Mouse (Mus musculus) myocyte (in vitro differentiated cells): ENCODE data around the gene Iqschfp.

ENCODE experiments used
- CEBPB ChIP-seq: IDR thresholded peaks from 2 replicates; pipeline ENCODE4 v1.6.1; 2011; ENCODE audit warnings: mild to moderate bottlenecking, moderate library complexity; ENCODE audit not compliant: poor library complexity, insufficient read depth, severe bottlenecking
- MAX ChIP-seq: IDR thresholded peaks from one replicate; pipeline ENCODE4 v1.6.1; 2011; ENCODE audit warnings: low read depth, mild to moderate bottlenecking, control low read depth
- MYOD1 ChIP-seq, 3 experiments: IDR thresholded peaks; one replicate each; pipeline ENCODE4 v1.6.1; 2011; ENCODE audit warnings: control low read depth in 2 of 3, low read depth in 2 of 3, mild to moderate bottlenecking in 2 of 3, moderate library complexity in 1 of 3; ENCODE audit not compliant: insufficient read length in 2 of 3, control insufficient read depth in 1 of 3
- MYOG ChIP-seq, 3 experiments: IDR thresholded peaks; one replicate each; pipeline ENCODE4 v1.6.1; 2011; ENCODE audit warnings: control low read depth in 2 of 3, low read depth in 2 of 3, mild to moderate bottlenecking in 2 of 3; ENCODE audit not compliant: insufficient read length in 2 of 3, control insufficient read depth in 1 of 3, insufficient read depth in 1 of 3
- POLR2A ChIP-seq: IDR thresholded peaks from one replicate; pipeline ENCODE4 v1.6.1; 2011; ENCODE audit warnings: low read depth, mild to moderate bottlenecking, control low read depth, moderate library complexity; ENCODE audit not compliant: insufficient read length
- POLR2AphosphoS2 ChIP-seq: IDR thresholded peaks from one replicate; pipeline ENCODE4 v1.6.1; 2011; ENCODE audit warnings: low read depth, control low read depth; ENCODE audit not compliant: insufficient read length
- TCF12 ChIP-seq: IDR thresholded peaks from one replicate; pipeline ENCODE4 v1.6.1; 2011; ENCODE audit warnings: mild to moderate bottlenecking, control low read depth; ENCODE audit not compliant: poor library complexity, insufficient read depth, severe bottlenecking
- USF1 ChIP-seq: IDR thresholded peaks from one replicate; pipeline ENCODE4 v1.6.1; 2011; ENCODE audit warnings: low read depth, mild to moderate bottlenecking, control low read depth, moderate library complexity

GRCm38 (mm10) chr3:68412262-68412661 lies 520.2 kb downstream of the Iqschfp start:
- TF ChIP-seq POLR2A (no peak), USF1 (no peak), CEBPB (no peak), MAX (no peak), POLR2AphosphoS2 (no peak), TCF12 (no peak), MYOG (IDR thresholded peaks at IDR 0.05; ENCODE audit: control insufficient read depth in 1 of 3, insufficient read depth in 1 of 3, insufficient read length in 2 of 3, low read depth in 2 of 3) (no peak), MYOD1 (IDR thresholded peaks at IDR 0.05; ENCODE audit: control insufficient read depth in 1 of 3, insufficient read length in 2 of 3, low read depth in 2 of 3) (no peak)
